8 mouse cellular contexts compared by ENCODE assay signal in genomic region chr3:88684980-88685941, GRCm38 (mm10). TPM values are rescaled to one million over a fixed set of nuclear protein-coding genes. Genes with fewer than 3 reads are reported as not detected.
A peak's percentile ranks its signal among the peaks of the same experiment; 100 is the strongest.
DNase-seq lines count a peak whose midpoint lies in the region; ATAC-seq lines count a peak whose summit lies in the region.

Gene Khdc4 (plus strand): TSS chr3:88685803.

- peak; percentile 90 to 94 for DNase-seq in adrenal gland, adult 18-20 months (ENCODE audit: low spot score in 2 of 2)
- peak; percentile 99 for DNase-seq in embryo, embryonic 11 days
- peak; percentile 98 for DNase-seq in gastrocnemius, postnatal 25 days
- DNase-seq in intestine, embryonic 14.5 days (ENCODE audit: low spot score): peak; percentile 96
- DNase-seq in left cerebral cortex, postnatal 14 days (ENCODE audit: low spot score in 2 of 2): peak; percentile 96 to 99
- peak; percentile 98 for DNase-seq in mesoderm, embryonic 11.5 days (ENCODE audit: low read depth, low spot score)
- peak; percentile 95 to 98 for DNase-seq in right cerebral cortex, postnatal 36 days (ENCODE audit: low spot score in 2 of 2)
- peak; percentile 98 for DNase-seq in yolk sac, embryonic 10.5 days (ENCODE audit: low spot score)

- H3K4me2 ChIP-seq in intestine, embryonic 14.5 days (ENCODE audit: low read length): peak within 1 kb of the TSS; percentile 80

- peak; percentile 97 for ATAC-seq in intestine, embryonic 14.5 days (replicated peaks; ENCODE audit: low FRiP score, low TSS enrichment, low read depth)

- H3K4me1 ChIP-seq in intestine, embryonic 14.5 days (replicated peaks; ENCODE audit: control insufficient read depth, insufficient read depth, low read length): peaks cover 6% of the 10 kb centered on the region

- H3K27me3 ChIP-seq in intestine, embryonic 14.5 days (replicated peaks; ENCODE audit: control insufficient read depth, insufficient read depth, low read length): no peaks in the 10 kb centered on the region

- peaks cover 29% of the 10 kb centered on the region for H3K36me3 ChIP-seq in intestine, embryonic 14.5 days (ENCODE audit: control insufficient read depth, insufficient read depth, low read length)

- intact Hi-C loops in left cerebral cortex, postnatal 14 days (cut with DNase I): no loop called here

- H3K9me3 ChIP-seq in intestine, embryonic 14.5 days (ENCODE audit: control insufficient read depth, low read length): no peaks in the 10 kb centered on the region

- peak within 1 kb of the TSS; percentile 98 for H3K4me3 ChIP-seq in intestine, embryonic 14.5 days (ENCODE audit: low read depth, low read length)

- WGBS in intestine, embryonic 14.5 days: under 1% methylated on average over 47 of the region's 47 CpGs

- peak within 1 kb of the TSS; percentile 97 for H3K27ac ChIP-seq in intestine, embryonic 14.5 days (ENCODE audit: low read depth)

- peak within 1 kb of the TSS; percentile 97 for H3K9ac ChIP-seq in intestine, embryonic 14.5 days (ENCODE audit: low read length)

RNA-seq across cellular contexts. Expression of gene Khdc4, which starts in this region (rescaled TPM):
- total RNA-seq in adrenal gland, adult 18-20 months (2021): 10 to 100 TPM; 65.1 to 67.4 TPM
- 10 to 100 TPM; 22.6 to 23.0 TPM for total RNA-seq in gastrocnemius, postnatal 25 days (2021)
- 78.9 and 87.9 TPM in 2 replicates for polyA plus RNA-seq in intestine, embryonic 14.5 days (2014; fragmentation: Nextera tagmentation; extraction: Ambion mirVana)
- 10 to 100 TPM; 53.6 to 55.1 TPM for total RNA-seq in left cerebral cortex, postnatal 14 days (2021)

Comparison
In these comparisons a context has a peak if more than half of its experiments do, and no peak if none do; other contexts are left out.
1. Peak in every context shown above with its lines: DNase-seq, ATAC-seq, H3K4me3 ChIP-seq and H3K27ac ChIP-seq.